ENCODE assay signal across 8 mouse cellular contexts in the genomic region with DNA sequence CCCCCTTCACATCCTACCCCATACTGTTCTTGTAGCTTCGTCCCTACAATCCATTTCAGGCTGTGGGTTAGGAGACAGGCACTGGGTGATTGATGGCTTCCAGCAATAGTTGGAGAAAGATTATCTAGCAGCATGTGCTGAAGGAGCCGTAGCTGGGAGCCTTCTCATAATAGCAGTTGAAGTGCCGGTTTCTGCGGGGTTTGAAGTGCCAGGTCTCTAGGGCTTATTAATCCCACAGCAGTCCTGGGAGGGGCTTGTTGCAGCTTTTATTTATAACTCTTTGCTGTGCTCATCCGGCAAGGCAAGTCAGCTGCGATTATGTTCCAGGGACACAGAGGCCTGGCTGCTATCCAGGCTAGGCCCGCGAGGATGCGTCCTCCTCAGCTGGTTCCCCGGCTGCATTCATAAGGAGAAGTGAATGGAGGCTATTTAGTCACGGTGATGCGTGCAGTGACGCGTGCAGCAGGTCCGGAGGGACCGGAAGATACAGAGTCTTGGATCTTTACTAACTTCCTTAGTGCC.
DNase-seq lines count a peak whose midpoint lies in the region; ATAC-seq and TF ChIP-seq lines count a peak whose summit lies in the region.

No protein-coding gene starts in this region.

- no peaks in the 10 kb centered on the region for H3K27me3 ChIP-seq in kidney, embryonic 14.5 days (ENCODE audit: control insufficient read depth, insufficient read depth, low read length)
- no peaks in the 10 kb centered on the region for H3K27me3 ChIP-seq in embryonic facial prominence, embryonic 13.5 days
- H3K27me3 ChIP-seq in kidney, postnatal 0 days (ENCODE audit: insufficient read depth, low read length) = no peaks in the 10 kb centered on the region

- no peak for DNase-seq in kidney, adult 18-20 months
- peak; percentile 44 to 51 for DNase-seq in heart, adult 9 months (ENCODE audit: low spot score in 2 of 2)
- DNase-seq in kidney, postnatal 0 days (ENCODE audit: low spot score) = peak; percentile 60
- peak; percentile 51 for DNase-seq in lung, postnatal 14 days
- DNase-seq in right cerebral cortex, postnatal 25 days = peak; percentile 63
- DNase-seq in c-Kit-positive CD71-positive TER-119-positive erythroid progenitor cells, embryonic 14.5 days (ENCODE audit: low spot score) = no peak

- no peak for TF ChIP-seq CTCF in kidney, postnatal 0 days (IDR thresholded peaks at IDR 0.05; ENCODE audit: low read depth)

- H3K36me3 ChIP-seq in kidney, embryonic 14.5 days (ENCODE audit: control insufficient read depth, insufficient read depth, low read length) = no peaks in the 10 kb centered on the region
- H3K36me3 ChIP-seq in embryonic facial prominence, embryonic 13.5 days = no peaks in the 10 kb centered on the region
- H3K36me3 ChIP-seq in kidney, postnatal 0 days (ENCODE audit: insufficient read depth, low read length) = no peaks in the 10 kb centered on the region

- H3K4me1 ChIP-seq in kidney, embryonic 14.5 days (ENCODE audit: control insufficient read depth, insufficient read depth, low read length) = no peaks in the 10 kb centered on the region
- H3K4me1 ChIP-seq in embryonic facial prominence, embryonic 13.5 days = peaks cover 10% of the 10 kb centered on the region
- H3K4me1 ChIP-seq in kidney, postnatal 0 days (replicated peaks; ENCODE audit: insufficient read depth, low read length) = peaks cover 9% of the 10 kb centered on the region

- no peak overlapping the region for H3K9ac ChIP-seq in kidney, embryonic 14.5 days (ENCODE audit: low read depth, low read length)
- H3K9ac ChIP-seq in embryonic facial prominence, embryonic 13.5 days = no peak overlapping the region
- H3K9ac ChIP-seq in kidney, postnatal 0 days (ENCODE audit: low read depth, low read length) = no peak overlapping the region

- ATAC-seq in kidney, embryonic 14.5 days (ENCODE audit: low FRiP score, low TSS enrichment) = peak; percentile 86
- ATAC-seq in embryonic facial prominence, embryonic 13.5 days (ENCODE audit: insufficient number of reproducible peaks, insufficient read depth, low FRiP score, low TSS enrichment, low read depth) = 0 out of 2 replicates have a peak, but pooled peaks have one; percentile 37
- ATAC-seq in kidney, postnatal 0 days (replicated peaks; ENCODE audit: low FRiP score, low read depth) = no peak; the same call in 1 of the 2 replicates

- H3K4me2 ChIP-seq in kidney, embryonic 14.5 days (replicated peaks; ENCODE audit: low read depth, low read length) = peak overlapping the region; percentile 5
- peak overlapping the region; percentile 19; the same call in 1 of the 2 replicates for H3K4me2 ChIP-seq in embryonic facial prominence, embryonic 13.5 days
- peak overlapping the region; percentile 35 for H3K4me2 ChIP-seq in kidney, postnatal 0 days (ENCODE audit: low read length)

- H3K4me3 ChIP-seq in kidney, embryonic 14.5 days (ENCODE audit: low read length) = no peak overlapping the region
- H3K4me3 ChIP-seq in embryonic facial prominence, embryonic 13.5 days = no peak overlapping the region
- H3K4me3 ChIP-seq in kidney, postnatal 0 days (replicated peaks; ENCODE audit: low read depth, low read length) = no peak overlapping the region

- no peaks in the 10 kb centered on the region for H3K9me3 ChIP-seq in kidney, embryonic 14.5 days (ENCODE audit: control insufficient read depth, low read length)
- no peaks in the 10 kb centered on the region for H3K9me3 ChIP-seq in embryonic facial prominence, embryonic 13.5 days
- no peaks in the 10 kb centered on the region for H3K9me3 ChIP-seq in kidney, postnatal 0 days (replicated peaks; ENCODE audit: low read length)

- 35% methylated on average over 16 of the region's 16 CpGs for WGBS in kidney, embryonic 14.5 days
- WGBS in embryonic facial prominence, embryonic 13.5 days = 24% methylated on average over 16 of the region's 16 CpGs
- 16% methylated on average over 16 of the region's 16 CpGs for WGBS in kidney, postnatal 0 days

- no peak overlapping the region for H3K27ac ChIP-seq in kidney, embryonic 14.5 days (ENCODE audit: low read depth, low read length)
- H3K27ac ChIP-seq in embryonic facial prominence, embryonic 13.5 days = no peak overlapping the region
- no peak overlapping the region for H3K27ac ChIP-seq in kidney, postnatal 0 days

Comparison
In these comparisons a context has a peak if more than half of its experiments do, and no peak if none do; other contexts are left out.
1. DNase-seq: peak in heart, adult 9 months (2 of 2), kidney, postnatal 0 days (single experiment), lung, postnatal 14 days (single experiment) and right cerebral cortex, postnatal 25 days (single experiment); none in kidney, adult 18-20 months (single experiment) and c-Kit-positive CD71-positive TER-119-positive erythroid progenitor cells, embryonic 14.5 days (single experiment).
2. Peak in every context shown above with its lines, with median percentiles within 50 percentile points of each other: H3K4me2 ChIP-seq.